In the genomic region with DNA sequence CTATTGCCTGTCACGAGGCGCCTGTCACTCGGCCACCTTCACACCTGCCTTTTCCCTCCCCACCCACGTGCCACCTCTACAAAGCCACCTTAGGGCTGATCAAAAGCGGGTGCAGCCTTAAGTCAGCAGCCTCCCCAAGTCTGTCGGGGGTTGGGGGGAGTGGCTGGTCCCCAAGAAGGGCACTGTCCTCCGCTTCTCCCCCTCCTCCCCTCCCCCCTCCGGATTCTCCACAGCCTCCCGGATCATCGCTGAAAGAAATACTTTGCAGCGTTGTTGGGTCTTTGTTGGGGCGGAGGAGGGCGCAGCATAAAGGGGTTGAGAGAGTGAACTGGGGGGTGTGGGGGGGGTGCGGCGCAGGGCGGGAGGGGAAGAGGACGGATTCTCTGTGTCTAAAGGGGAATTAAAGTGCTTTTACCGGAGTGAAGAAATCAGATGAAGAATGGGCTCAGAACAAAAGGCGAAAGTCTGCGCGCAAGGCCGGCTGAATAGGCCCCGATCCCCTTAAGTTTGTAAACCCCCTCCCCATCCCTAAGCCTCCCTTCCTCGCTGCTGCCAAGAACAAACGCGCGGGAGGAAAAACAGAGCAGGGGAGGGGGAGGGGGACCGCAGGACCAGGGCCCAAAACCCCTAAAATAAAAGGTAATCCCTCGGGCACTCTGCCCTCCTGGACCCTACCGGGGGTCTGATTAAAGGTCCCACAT, we compare ENCODE assay signal across 7 mouse cellular contexts.
DNase-seq lines count a peak whose midpoint lies in the region; ATAC-seq lines count a peak whose summit lies in the region.

No protein-coding gene starts in this region.

- no peaks in the 10 kb centered on the region for H3K27me3 ChIP-seq in forebrain, embryonic 15.5 days
- peaks cover 100% of the 10 kb centered on the region for H3K27me3 ChIP-seq in midbrain, embryonic 10.5 days (ENCODE audit: low read depth, poor library complexity, severe bottlenecking)

- 1% methylated on average over 30 of the region's 30 CpGs for WGBS in forebrain, embryonic 15.5 days
- under 1% methylated on average over 30 of the region's 30 CpGs for WGBS in midbrain, embryonic 10.5 days

- no peaks in the 10 kb centered on the region for H3K9me3 ChIP-seq in forebrain, embryonic 15.5 days
- H3K9me3 ChIP-seq in midbrain, embryonic 10.5 days (replicated peaks): peaks cover 10% of the 10 kb centered on the region; the same call in 1 of the 2 replicates

- peaks cover 16% of the 10 kb centered on the region for H3K4me1 ChIP-seq in forebrain, embryonic 15.5 days
- peaks cover 24% of the 10 kb centered on the region for H3K4me1 ChIP-seq in midbrain, embryonic 10.5 days

- H3K9ac ChIP-seq in forebrain, embryonic 15.5 days (replicated peaks): peak overlapping the region; percentile 46

- peak; percentile 49 for DNase-seq in retina, postnatal 1 day
- DNase-seq in retina, embryonic 14.5 days (ENCODE audit: low spot score): no peak
- DNase-seq in midbrain, embryonic 10.5 days (ENCODE audit: low spot score): peak; percentile 86
- DNase-seq in adrenal gland, postnatal 25 days: no peak
- DNase-seq in right cerebral cortex, postnatal 36 days (ENCODE audit: low spot score in 2 of 2): no peak
- no peak for DNase-seq in adipocyte (ENCODE audit: low spot score)

- peak overlapping the region; percentile 47 for H3K4me2 ChIP-seq in forebrain, embryonic 15.5 days (replicated peaks)

- H3K27ac ChIP-seq in forebrain, embryonic 15.5 days (replicated peaks): 0 out of 2 replicates have a peak overlapping the region, but pooled peaks have one; percentile 15
- peak overlapping the region; percentile 82 for H3K27ac ChIP-seq in midbrain, embryonic 10.5 days (replicated peaks)

- peak; percentile 69 for ATAC-seq in forebrain, embryonic 15.5 days (replicated peaks)

- peak overlapping the region; percentile 29 for H3K4me3 ChIP-seq in forebrain, embryonic 15.5 days
- H3K4me3 ChIP-seq in midbrain, embryonic 10.5 days: peak overlapping the region; percentile 37

- H3K36me3 ChIP-seq in forebrain, embryonic 15.5 days: no peaks in the 10 kb centered on the region
- H3K36me3 ChIP-seq in midbrain, embryonic 10.5 days: no peaks in the 10 kb centered on the region

Comparison
In these comparisons a context has a peak if more than half of its experiments do, and no peak if none do; other contexts are left out.
1. DNase-seq: peak in retina, postnatal 1 day (single experiment) and midbrain, embryonic 10.5 days (single experiment); none in retina, embryonic 14.5 days (single experiment), adrenal gland, postnatal 25 days (single experiment), right cerebral cortex, postnatal 36 days (0 of 2) and adipocyte (single experiment).